Mouse (Mus musculus): ENCODE measurements at regions not wholly inside any gene's neighbourhood (a gene's known extent, or its start where the extent isn't known, plus 50 kb on each side); places are given as distances from the start of the nearest gene placed in this dataset.

DNA sequence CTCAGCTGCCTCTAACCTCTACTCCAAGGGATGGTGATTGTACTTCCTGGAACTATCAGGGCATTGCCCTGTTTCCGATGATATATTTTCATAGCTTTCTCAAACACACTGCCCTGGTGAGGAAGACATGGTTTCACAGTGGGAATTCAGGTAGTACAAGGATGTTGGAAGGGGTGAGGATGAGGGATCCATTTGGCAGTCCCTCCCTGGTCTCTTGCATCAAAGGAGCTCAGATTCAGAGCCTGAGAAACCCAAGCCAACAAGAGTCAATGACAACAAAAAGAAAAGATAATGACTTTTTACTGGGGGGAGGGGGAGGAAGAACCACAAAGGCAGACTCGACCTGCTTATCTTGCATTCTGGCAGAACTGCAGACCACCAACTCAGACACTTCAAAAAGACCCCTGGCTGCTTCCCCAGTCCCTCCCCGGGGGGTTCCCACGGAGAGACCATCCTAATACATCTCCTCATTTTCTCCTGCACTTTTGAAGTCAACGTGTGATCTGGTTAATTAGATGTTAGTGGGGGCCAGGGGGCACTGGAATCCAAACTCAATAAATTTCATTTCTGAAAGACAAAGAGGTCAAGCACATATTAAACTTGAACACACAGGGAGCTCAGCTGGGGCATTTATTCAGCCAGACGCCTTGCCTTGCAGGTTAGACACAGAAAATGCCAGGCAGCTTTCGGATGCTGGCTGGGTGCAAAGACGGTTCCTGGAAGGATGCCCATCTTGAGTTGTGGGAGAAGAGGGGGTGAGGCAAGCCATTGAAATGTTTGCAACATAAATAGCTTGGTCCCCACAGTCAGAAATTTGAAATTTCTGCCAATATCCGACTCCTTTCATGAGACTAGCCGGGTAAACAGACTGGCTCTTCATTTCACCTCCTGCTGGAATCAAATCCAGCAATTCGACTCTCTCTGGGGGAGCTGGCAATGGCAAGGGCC is 162.9 kb upstream of the Cdh5 start:
- Histone ChIP-seq H3K9me3 (no peaks in the 10 kb centered on the region), H3K27me3 (no peaks in the 10 kb centered on the region), H3K27ac (replicated peaks) (no peak overlapping the region), H3K4me1 (0 out of 2 replicates have a peak, but pooled peaks cover 4% of the 10 kb centered on the region), H3K4me2 (replicated peaks) (no peak overlapping the region), H3K9ac (replicated peaks) (no peak overlapping the region), H3K36me3 (no peaks in the 10 kb centered on the region), H3K4me3 (no peak overlapping the region)
- 45% methylated on average over 11 of the region's 11 CpGs for WGBS
- no peak for ATAC-seq (ENCODE audit: low FRiP score, low read depth)

DNA sequence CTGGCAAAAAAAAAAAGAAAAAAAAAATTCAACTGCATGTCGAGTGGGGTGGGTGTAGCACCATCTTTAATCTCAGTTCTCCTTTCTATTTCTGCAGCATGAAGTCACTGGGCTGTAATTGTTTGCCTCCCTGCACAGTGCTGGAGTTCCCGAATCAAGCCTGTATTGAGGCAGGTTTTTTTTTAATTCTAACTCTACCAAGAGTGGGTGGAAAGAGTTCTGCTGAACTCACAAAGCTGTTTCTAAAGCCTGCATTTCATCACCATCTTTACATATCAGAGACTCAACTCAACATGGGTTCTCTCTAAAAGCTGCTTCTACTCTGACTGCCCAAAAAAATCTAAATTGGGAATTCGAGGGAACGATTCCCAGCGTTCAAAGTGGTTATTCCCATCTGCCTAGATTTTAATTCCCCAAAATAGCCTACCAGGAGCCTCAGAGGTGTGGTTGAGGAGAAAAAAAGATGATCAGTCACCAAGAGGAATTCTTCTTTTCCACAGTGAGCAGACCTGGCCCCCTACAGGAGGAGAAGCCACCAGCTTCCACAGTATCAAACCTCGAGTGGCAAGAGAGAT is 160.4 kb upstream of the Cdh5 start:
- ATAC-seq (ENCODE audit: low FRiP score, low read depth): no peak
- Histone ChIP-seq H3K4me1 (0 out of 2 replicates have a peak, but pooled peaks cover 4% of the 10 kb centered on the region), H3K4me3 (no peak overlapping the region), H3K36me3 (no peaks in the 10 kb centered on the region), H3K4me2 (replicated peaks) (no peak overlapping the region), H3K9me3 (no peaks in the 10 kb centered on the region), H3K9ac (replicated peaks) (no peak overlapping the region), H3K27me3 (no peaks in the 10 kb centered on the region), H3K27ac (replicated peaks) (no peak overlapping the region)
- 88% methylated on average over 6 of the region's 6 CpGs for WGBS

GRCm38 (mm10) chr8:103948474-103948873 is 153.0 kb upstream of the Cdh5 start:
- Histone ChIP-seq H3K4me3 (no peak overlapping the region), H3K4me2 (replicated peaks) (no peak overlapping the region), H3K27ac (replicated peaks) (no peak overlapping the region), H3K27me3 (no peaks in the 10 kb centered on the region), H3K36me3 (no peaks in the 10 kb centered on the region), H3K9ac (replicated peaks) (no peak overlapping the region), H3K4me1 (no peaks in the 10 kb centered on the region), H3K9me3 (no peaks in the 10 kb centered on the region)
- WGBS: 76% methylated on average over 5 of the region's 5 CpGs
- no peak for ATAC-seq (ENCODE audit: low FRiP score, low read depth)

- H3K36me3 ChIP-seq: no peaks in the 10 kb centered on the region
- no peaks in the 10 kb centered on the region for H3K27me3 ChIP-seq
- no peak overlapping the region for H3K4me3 ChIP-seq
- H3K9me3 ChIP-seq: no peaks in the 10 kb centered on the region
- ATAC-seq (ENCODE audit: low FRiP score, low read depth): no peak
- no peak overlapping the region for H3K4me2 ChIP-seq (replicated peaks)
- H3K27ac ChIP-seq (replicated peaks): no peak overlapping the region
- H3K9ac ChIP-seq (replicated peaks): no peak overlapping the region
- H3K4me1 ChIP-seq: no peaks in the 10 kb centered on the region
- 88% methylated on average over 4 of the region's 4 CpGs for WGBS
Observed at GRCm38 (mm10) chr8:103950460-103950859, 151.0 kb upstream of the Cdh5 start.

GRCm38 (mm10) chr8:103953586-103953985 is 147.8 kb upstream of the Cdh5 start:
- Histone ChIP-seq H3K4me3 (no peak overlapping the region), H3K27me3 (no peaks in the 10 kb centered on the region), H3K9me3 (no peaks in the 10 kb centered on the region), H3K4me1 (no peaks in the 10 kb centered on the region), H3K27ac (replicated peaks) (no peak overlapping the region), H3K36me3 (no peaks in the 10 kb centered on the region), H3K4me2 (replicated peaks) (no peak overlapping the region), H3K9ac (replicated peaks) (no peak overlapping the region)
- no peak for ATAC-seq (ENCODE audit: low FRiP score, low read depth)
- 95% methylated on average over 2 of the region's 2 CpGs for WGBS

DNA sequence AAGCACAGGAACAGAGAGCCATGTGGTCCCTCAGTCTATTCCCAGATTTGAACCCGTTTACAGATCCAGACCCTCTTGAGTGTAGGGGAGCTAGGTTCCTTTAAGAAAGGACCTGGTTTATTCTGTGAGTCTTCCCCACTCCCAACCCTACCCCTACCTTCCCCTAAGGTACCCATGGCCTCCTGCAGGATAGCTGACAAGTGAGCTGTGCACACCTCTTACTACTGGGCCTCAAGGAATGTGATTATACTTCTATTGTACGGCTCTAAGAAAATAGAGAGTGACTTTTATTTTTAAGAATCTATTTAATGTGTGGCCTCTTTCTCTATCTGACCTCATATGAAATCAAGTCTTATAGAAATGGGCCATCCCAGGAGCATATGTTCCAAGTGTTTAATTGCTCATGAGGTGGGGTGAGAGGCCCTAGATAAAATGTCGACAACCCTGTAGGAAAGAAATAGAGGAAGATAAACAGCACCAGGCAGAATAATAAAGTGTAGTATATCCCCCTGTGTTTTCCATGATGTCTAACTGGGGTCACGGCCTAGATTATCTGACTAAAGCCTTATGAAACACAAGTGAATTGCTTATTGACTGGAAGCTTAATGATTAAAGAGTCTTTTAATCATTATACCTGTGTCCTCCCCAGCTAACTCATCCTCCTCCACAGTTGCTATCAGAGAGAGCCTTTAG is 145.7 kb upstream of the Cdh5 start:
- no peak for ATAC-seq (ENCODE audit: low FRiP score, low read depth)
- no peak overlapping the region for H3K4me3 ChIP-seq
- no peaks in the 10 kb centered on the region for H3K4me1 ChIP-seq
- H3K4me2 ChIP-seq (replicated peaks): no peak overlapping the region
- H3K9ac ChIP-seq (replicated peaks): no peak overlapping the region
- WGBS: 86% methylated on average over 4 of the region's 4 CpGs
- no peaks in the 10 kb centered on the region for H3K27me3 ChIP-seq
- no peaks in the 10 kb centered on the region for H3K9me3 ChIP-seq
- H3K36me3 ChIP-seq: no peaks in the 10 kb centered on the region
- no peak overlapping the region for H3K27ac ChIP-seq (replicated peaks)

DNA sequence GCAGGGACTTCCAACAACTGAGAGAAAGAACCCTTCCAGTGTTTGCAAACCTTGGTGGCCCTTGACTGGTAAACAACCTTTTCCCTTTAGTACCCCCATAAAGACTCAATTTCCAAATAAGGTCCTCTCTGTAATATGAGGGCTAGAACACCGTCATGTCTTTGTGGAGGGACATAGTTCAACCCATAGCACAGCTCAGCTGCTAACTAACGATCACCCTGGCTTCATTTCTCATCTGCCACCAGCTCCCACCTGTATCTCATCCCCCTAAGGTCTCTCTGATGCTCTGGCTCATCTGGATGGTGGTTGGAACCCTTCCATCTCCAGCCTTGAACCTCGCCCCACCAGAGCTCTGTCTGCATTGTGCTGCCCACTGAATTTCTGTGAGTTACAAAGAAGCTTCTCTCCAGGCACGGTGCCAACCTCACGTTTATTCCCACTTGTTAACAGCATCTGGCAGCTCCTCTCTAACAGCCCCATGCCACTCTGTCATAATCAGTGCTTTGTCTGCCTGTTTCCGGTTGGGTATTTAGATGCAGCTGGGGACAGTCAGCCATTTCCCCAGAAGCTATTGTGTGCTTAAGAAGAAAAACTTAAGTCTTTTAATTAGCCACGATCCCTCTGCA is 137.0 kb upstream of the Cdh5 start:
- Histone ChIP-seq H3K9me3 (no peaks in the 10 kb centered on the region), H3K36me3 (no peaks in the 10 kb centered on the region), H3K27ac (replicated peaks) (no peak overlapping the region), H3K27me3 (no peaks in the 10 kb centered on the region), H3K4me1 (peaks cover 7% of the 10 kb centered on the region; the same call in 1 of the 2 replicates), H3K4me2 (replicated peaks) (no peak overlapping the region), H3K9ac (replicated peaks) (no peak overlapping the region), H3K4me3 (no peak overlapping the region)
- 73% methylated on average over 7 of the region's 7 CpGs for WGBS
- ATAC-seq (ENCODE audit: low FRiP score, low read depth): peak; percentile 56; the same call in 1 of the 2 replicates

DNA sequence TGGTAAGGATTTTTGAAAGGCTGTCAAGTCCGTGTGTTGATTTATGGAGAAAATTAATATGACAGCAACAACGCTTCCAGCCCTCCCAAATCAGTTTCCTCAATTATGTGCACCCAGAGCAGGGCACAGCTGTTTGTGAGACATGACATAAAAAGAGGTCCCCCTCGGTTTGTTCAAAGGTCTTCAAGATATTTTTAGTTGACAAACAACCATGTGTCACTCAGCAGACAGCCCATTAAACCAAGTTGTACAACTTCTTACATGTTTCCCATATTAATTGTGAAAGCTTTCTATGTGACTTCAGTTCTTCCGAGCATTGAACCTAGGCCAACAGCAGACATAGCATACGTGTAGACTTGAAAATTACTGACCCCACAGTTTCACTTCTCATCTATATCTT is 131.5 kb upstream of the Cdh5 start:
- H3K9ac ChIP-seq (replicated peaks): no peak overlapping the region
- WGBS: 91% methylated on average over 5 of the region's 5 CpGs
- H3K4me2 ChIP-seq (replicated peaks): no peak overlapping the region
- H3K4me3 ChIP-seq: no peak overlapping the region
- ATAC-seq (ENCODE audit: low FRiP score, low read depth): no peak
- H3K27me3 ChIP-seq: no peaks in the 10 kb centered on the region
- 0 out of 2 replicates have a peak, but pooled peaks cover under 1% of the 10 kb centered on the region for H3K4me1 ChIP-seq
- H3K36me3 ChIP-seq: no peaks in the 10 kb centered on the region
- H3K9me3 ChIP-seq: no peaks in the 10 kb centered on the region
- no peak overlapping the region for H3K27ac ChIP-seq (replicated peaks)

- ATAC-seq (ENCODE audit: low FRiP score, low read depth): no peak
- WGBS: 91% methylated on average over 3 of the region's 3 CpGs
Observed at GRCm38 (mm10) chr8:103970511-103970910, 130.9 kb upstream of the Cdh5 start.

DNA sequence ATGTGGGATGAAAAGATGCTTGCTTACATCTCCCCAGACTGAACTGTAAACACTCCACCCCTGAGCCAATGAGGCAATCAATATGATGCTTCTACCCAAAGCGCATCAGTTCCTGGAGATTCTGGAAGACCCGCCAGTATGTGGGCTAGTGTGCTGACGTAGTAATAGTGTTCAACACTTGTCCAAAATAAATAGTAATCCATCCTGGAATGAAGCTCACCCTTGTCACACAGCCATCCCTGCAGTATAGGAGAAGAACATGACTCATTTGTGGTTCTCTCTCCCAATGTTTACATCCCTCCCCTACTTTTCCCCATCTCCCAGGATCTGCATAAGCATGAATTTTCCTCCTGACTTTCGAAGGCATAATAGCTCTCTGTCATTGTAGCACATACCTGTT is 130.5 kb upstream of the Cdh5 start:
- Histone ChIP-seq H3K4me3 (no peak overlapping the region), H3K27me3 (no peaks in the 10 kb centered on the region), H3K4me1 (no peaks in the 10 kb centered on the region), H3K9me3 (no peaks in the 10 kb centered on the region), H3K36me3 (no peaks in the 10 kb centered on the region), H3K27ac (replicated peaks) (no peak overlapping the region), H3K9ac (replicated peaks) (no peak overlapping the region), H3K4me2 (replicated peaks) (no peak overlapping the region)
- 91% methylated on average over 4 of the region's 4 CpGs for WGBS
- no peak for ATAC-seq (ENCODE audit: low FRiP score, low read depth)

More at GRCm38 (mm10) chr8:103970511-103970910, 130.9 kb upstream of the Cdh5 start:
- Histone ChIP-seq H3K27me3 (no peaks in the 10 kb centered on the region), H3K9me3 (no peaks in the 10 kb centered on the region), H3K36me3 (no peaks in the 10 kb centered on the region), H3K4me3 (no peak overlapping the region), H3K27ac (replicated peaks) (no peak overlapping the region), H3K9ac (replicated peaks) (no peak overlapping the region), H3K4me2 (replicated peaks) (no peak overlapping the region), H3K4me1 (no peaks in the 10 kb centered on the region)

DNA sequence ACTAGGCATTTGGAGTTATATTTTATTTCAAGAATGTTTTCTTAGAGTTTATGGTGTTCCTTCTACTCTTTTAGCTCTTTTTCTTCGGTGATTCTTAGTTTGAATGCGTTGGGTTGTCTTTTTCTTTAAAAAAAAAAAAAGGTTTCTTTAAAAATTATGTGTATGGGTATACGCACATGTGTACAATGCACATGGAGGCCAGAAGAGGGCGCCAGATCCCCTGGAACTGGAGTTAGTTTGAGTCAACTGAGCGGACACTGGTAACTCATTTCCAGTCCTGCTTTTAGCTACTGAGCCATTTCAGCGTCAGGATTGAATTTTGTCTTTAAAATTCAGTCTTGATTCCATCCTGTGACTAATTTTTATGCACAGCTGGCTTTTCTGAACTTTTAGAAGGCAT is 124.9 kb upstream of the Cdh5 start:
- ATAC-seq (ENCODE audit: low FRiP score, low read depth): no peak
- Histone ChIP-seq H3K27ac (replicated peaks) (no peak overlapping the region), H3K4me3 (no peak overlapping the region), H3K9ac (replicated peaks) (no peak overlapping the region), H3K4me2 (replicated peaks) (no peak overlapping the region), H3K36me3 (no peaks in the 10 kb centered on the region), H3K9me3 (no peaks in the 10 kb centered on the region), H3K4me1 (no peaks in the 10 kb centered on the region), H3K27me3 (no peaks in the 10 kb centered on the region)
- 77% methylated on average over 6 of the region's 6 CpGs for WGBS

DNA sequence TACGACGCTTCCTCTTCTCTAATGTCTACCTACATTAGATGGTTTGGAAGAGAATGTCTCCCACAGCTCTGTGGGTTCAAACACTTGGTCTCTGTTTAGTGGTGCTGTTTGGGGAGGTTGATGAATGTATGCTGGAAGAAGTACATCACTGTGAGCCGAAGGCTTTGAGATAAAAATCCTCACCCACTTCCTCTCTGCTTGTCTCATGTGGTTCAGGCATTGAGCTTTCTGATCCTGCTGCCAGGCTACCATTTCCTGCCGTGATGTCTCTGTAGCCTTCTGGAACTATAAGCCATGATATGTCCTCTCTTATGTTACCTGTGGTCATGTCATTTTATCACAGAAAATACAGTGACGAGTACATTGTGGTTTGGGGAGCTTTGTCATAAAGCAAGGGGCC is 122.5 kb upstream of the Cdh5 start:
- Histone ChIP-seq H3K27me3 (no peaks in the 10 kb centered on the region), H3K4me3 (no peak overlapping the region), H3K9ac (replicated peaks) (no peak overlapping the region), H3K27ac (replicated peaks) (no peak overlapping the region), H3K36me3 (no peaks in the 10 kb centered on the region), H3K4me2 (replicated peaks) (no peak overlapping the region), H3K4me1 (peaks cover 1% of the 10 kb centered on the region; the same call in 1 of the 2 replicates), H3K9me3 (no peaks in the 10 kb centered on the region)
- 96% methylated on average over 5 of the region's 5 CpGs for WGBS
- no peak for ATAC-seq (ENCODE audit: low FRiP score, low read depth)
